36 mouse cellular contexts compared by ENCODE assay signal in the genomic region with DNA sequence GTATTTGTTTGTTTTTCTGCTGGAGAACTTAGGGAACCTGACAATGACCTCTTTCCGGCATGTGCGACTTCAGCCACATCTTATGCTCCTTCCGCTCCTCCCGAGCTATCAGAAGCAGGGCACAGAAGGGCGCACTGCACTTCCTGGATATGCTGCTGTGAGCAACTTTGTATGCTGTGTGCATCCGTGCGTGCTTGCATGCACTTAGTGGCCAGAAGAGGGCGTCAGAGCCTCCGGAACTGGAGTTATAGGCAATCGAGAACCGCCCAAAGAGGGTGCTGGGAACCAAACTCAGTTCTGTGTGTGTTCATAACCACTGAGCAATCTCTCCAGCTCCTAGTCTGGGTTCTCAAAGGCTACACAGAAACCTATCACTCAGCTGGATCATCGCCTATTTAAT. TPM values are rescaled to one million over a fixed set of nuclear protein-coding genes. Genes with fewer than 3 reads are reported as not detected.
DNase-seq lines count a peak whose midpoint lies in the region; ATAC-seq and TF ChIP-seq lines count a peak whose summit lies in the region.
"Had no signal": no experiment of that assay in that cellular context is flagged by ENCODE, and none has a peak within 500 bp of the region (broad histone marks: within the 10 kb centered on the region; RNA-seq: fewer than 3 reads in every experiment).

No protein-coding gene starts in this region.

- no peak for TF ChIP-seq POLR2A in ES-Bruce4 (IDR thresholded peaks at IDR 0.05; ENCODE audit: insufficient read depth, low read length)

- no peak for TF ChIP-seq CTCF in hindbrain, postnatal 0 days (IDR thresholded peaks at IDR 0.05; ENCODE audit: low read depth)
- TF ChIP-seq CTCF in liver, postnatal 0 days (IDR thresholded peaks at IDR 0.05; ENCODE audit: low read depth) = peak; percentile 20; the same call in 1 of the 2 replicates
- TF ChIP-seq CTCF in ES-Bruce4 (IDR thresholded peaks at IDR 0.05; ENCODE audit: low read depth, low read length) = peak; percentile 56

- H3K4me3 ChIP-seq in hindbrain, embryonic 10.5 days = no peak overlapping the region
- no peak overlapping the region for H3K4me3 ChIP-seq in hindbrain, postnatal 0 days (ENCODE audit: low read length)
- no peak overlapping the region for H3K4me3 ChIP-seq in liver, postnatal 0 days (ENCODE audit: low read depth, low read length)
- H3K4me3 ChIP-seq in liver, embryonic 12.5 days = no peak overlapping the region
- no peak overlapping the region for H3K4me3 ChIP-seq in ES-Bruce4 (ENCODE audit: low read depth, low read length)
- H3K4me3 ChIP-seq: erythroblast, embryonic 14.5 days; forebrain, embryonic 12.5 days; megakaryocyte, embryonic 14.5 days; midbrain, embryonic 13.5 days had no signal

- H3K4me1 ChIP-seq in hindbrain, embryonic 10.5 days (replicated peaks) = peaks cover 21% of the 10 kb centered on the region
- H3K4me1 ChIP-seq in hindbrain, postnatal 0 days (ENCODE audit: insufficient read depth, low read length) = no peaks in the 10 kb centered on the region
- peaks cover 11% of the 10 kb centered on the region; the same call in 1 of the 2 replicates for H3K4me1 ChIP-seq in liver, postnatal 0 days (ENCODE audit: insufficient read depth)
- no peaks in the 10 kb centered on the region for H3K4me1 ChIP-seq in liver, embryonic 12.5 days
- H3K4me1 ChIP-seq in ES-Bruce4 (ENCODE audit: control insufficient read depth, insufficient read depth, low read length) = peaks cover 3% of the 10 kb centered on the region
- H3K4me1 ChIP-seq: megakaryocyte, embryonic 14.5 days had no signal

- H3K9ac ChIP-seq in hindbrain, postnatal 0 days (replicated peaks; ENCODE audit: low read length) = no peak overlapping the region
- H3K9ac ChIP-seq in liver, postnatal 0 days (replicated peaks) = no peak overlapping the region
- H3K9ac ChIP-seq in liver, embryonic 12.5 days = no peak overlapping the region
- no peak overlapping the region for H3K9ac ChIP-seq in ES-Bruce4 (ENCODE audit: low read depth, poor library complexity, severe bottlenecking)
- H3K9ac ChIP-seq: forebrain, embryonic 12.5 days; hindbrain, embryonic 14.5 days; midbrain, embryonic 13.5 days had no signal

- no peaks in the 10 kb centered on the region for H3K27me3 ChIP-seq in hindbrain, embryonic 10.5 days (ENCODE audit: insufficient read depth, poor library complexity, severe bottlenecking)
- H3K27me3 ChIP-seq in hindbrain, postnatal 0 days (ENCODE audit: insufficient read depth, low read length) = no peaks in the 10 kb centered on the region
- H3K27me3 ChIP-seq in liver, postnatal 0 days (ENCODE audit: insufficient read depth, low read length) = no peaks in the 10 kb centered on the region
- peaks cover 32% of the 10 kb centered on the region for H3K27me3 ChIP-seq in liver, embryonic 12.5 days (replicated peaks)
- no peaks in the 10 kb centered on the region for H3K27me3 ChIP-seq in ES-Bruce4 (ENCODE audit: control insufficient read depth, insufficient read depth, low read length, poor library complexity, severe bottlenecking)
- H3K27me3 ChIP-seq: forebrain, embryonic 12.5 days; midbrain, embryonic 13.5 days had no signal

- no peak for ATAC-seq in hindbrain, postnatal 0 days
- no peak for ATAC-seq in liver, postnatal 0 days
- ATAC-seq in liver, embryonic 12.5 days = no peak
- ATAC-seq: CD4-positive, CD25-positive, alpha-beta regulatory T cell, adult 4 months; inflammation-experienced regulatory T-cells, adult 6 months; midbrain, embryonic 13.5 days had no signal

- peak overlapping the region; percentile 45; the same call in 1 of the 2 replicates for H3K27ac ChIP-seq in hindbrain, embryonic 10.5 days
- H3K27ac ChIP-seq in hindbrain, postnatal 0 days = no peak overlapping the region
- no peak overlapping the region for H3K27ac ChIP-seq in liver, postnatal 0 days (ENCODE audit: low read depth)
- H3K27ac ChIP-seq in liver, embryonic 12.5 days = no peak overlapping the region
- H3K27ac ChIP-seq in ES-Bruce4 (ENCODE audit: insufficient read depth, low read length) = no peak overlapping the region
- H3K27ac ChIP-seq: forebrain, embryonic 12.5 days; hindbrain, embryonic 14.5 days; midbrain, embryonic 13.5 days had no signal

- H3K9me3 ChIP-seq in hindbrain, embryonic 10.5 days = no peaks in the 10 kb centered on the region
- H3K9me3 ChIP-seq in hindbrain, postnatal 0 days (ENCODE audit: low read length) = no peaks in the 10 kb centered on the region
- H3K9me3 ChIP-seq in liver, postnatal 0 days (ENCODE audit: low read length) = no peaks in the 10 kb centered on the region; the same call in 1 of the 2 replicates
- H3K9me3 ChIP-seq in liver, embryonic 12.5 days (replicated peaks) = no peaks in the 10 kb centered on the region
- H3K9me3 ChIP-seq in ES-Bruce4 (replicated peaks; ENCODE audit: control insufficient read depth, insufficient read depth, low read length, poor library complexity, severe bottlenecking) = no peaks in the 10 kb centered on the region
- H3K9me3 ChIP-seq: forebrain, embryonic 12.5 days; midbrain, embryonic 13.5 days had no signal

- DNase-seq in hindbrain, embryonic 10.5 days (ENCODE audit: low spot score) = no peak
- no peak for DNase-seq in hindbrain, postnatal 0 days (ENCODE audit: low spot score)
- no peak for DNase-seq in liver, postnatal 0 days
- peak; percentile 59 for DNase-seq in ZHBTc4 (ENCODE audit: low read depth, low spot score)
- DNase-seq in spleen, postnatal 10 days (ENCODE audit: low spot score in 2 of 2) = no peak
- DNase-seq: adrenal gland, postnatal 25 days; cerebellum, adult 11-12 months; cerebellum, postnatal 14 days; gastrocnemius, postnatal 36 days; heart, adult 18-20 months; heart, postnatal 36 days; kidney, adult 11 months; layer of hippocampus, adult 9-11 months; lung, postnatal 4 days; right cerebral cortex, postnatal 4 days had no signal

- H3K4me2 ChIP-seq in hindbrain, postnatal 0 days (ENCODE audit: low read depth, low read length) = no peak overlapping the region
- H3K4me2 ChIP-seq in liver, postnatal 0 days (ENCODE audit: low read depth, low read length) = no peak overlapping the region
- no peak overlapping the region for H3K4me2 ChIP-seq in liver, embryonic 12.5 days
- H3K4me2 ChIP-seq: forebrain, embryonic 12.5 days; heart, embryonic 11.5 days; hindbrain, embryonic 14.5 days; liver, embryonic 11.5 days; midbrain, embryonic 13.5 days had no signal

- peaks cover 8% of the 10 kb centered on the region; the same call in 1 of the 2 replicates for H3K36me3 ChIP-seq in hindbrain, embryonic 10.5 days
- no peaks in the 10 kb centered on the region for H3K36me3 ChIP-seq in hindbrain, postnatal 0 days (ENCODE audit: insufficient read depth, low read length)
- H3K36me3 ChIP-seq in liver, postnatal 0 days (replicated peaks; ENCODE audit: insufficient read depth, low read length) = no peaks in the 10 kb centered on the region
- no peaks in the 10 kb centered on the region for H3K36me3 ChIP-seq in liver, embryonic 12.5 days
- H3K36me3 ChIP-seq in ES-Bruce4 (ENCODE audit: control insufficient read depth, insufficient read depth, low read length, poor library complexity, severe bottlenecking) = no peaks in the 10 kb centered on the region
- H3K36me3 ChIP-seq: G1E had no signal

- TF ChIP-seq EP300 in liver, postnatal 0 days (IDR thresholded peaks at IDR 0.05; ENCODE audit: low read depth) = no peak
- no peak for TF ChIP-seq EP300 in ES-Bruce4 (IDR thresholded peaks at IDR 0.05; ENCODE audit: insufficient read depth, low read depth, low read length)

- WGBS in hindbrain, embryonic 10.5 days = 90% methylated on average over 12 of the region's 12 CpGs
- WGBS in hindbrain, postnatal 0 days = 91% methylated on average over 12 of the region's 12 CpGs
- WGBS in liver, postnatal 0 days (ENCODE audit: insufficient replicate concordance) = 83% methylated on average over 12 of the region's 12 CpGs
- 74% methylated on average over 12 of the region's 12 CpGs for WGBS in liver, embryonic 12.5 days (ENCODE audit: insufficient replicate concordance)

RNA-seq across cellular contexts. Expression of a gene that starts 27.1 kb away (rescaled TPM):
- polyA plus RNA-seq in hindbrain, embryonic 10.5 days (2016; fragmentation: Nextera tagmentation; extraction: Ambion mirVana) = not detected in 2 replicates
- 0.84 TPM in 1 of 2 replicates, not detected in the other for total RNA-seq in hindbrain, postnatal 0 days (2014; rRNA removed)
- polyA plus RNA-seq in hindbrain, postnatal 0 days (2015; fragmentation: Nextera tagmentation; extraction: Ambion mirVana) = 0.14 TPM in 1 of 2 replicates, not detected in the other
- polyA plus RNA-seq in liver, postnatal 0 days (2015; fragmentation: Nextera tagmentation; extraction: Ambion mirVana) = not detected in 2 replicates
- polyA plus RNA-seq in liver, embryonic 12.5 days (2016; fragmentation: Nextera tagmentation; extraction: Ambion mirVana) = not detected in 2 replicates
- polyA plus RNA-seq in ES-Bruce4 (2011; ENCODE audit: insufficient read depth, insufficient read length, low read depth, missing spikeins) = not detected in 2 replicates
- total RNA-seq: adrenal gland, postnatal 25 days; G1E; gastrocnemius, adult 18-20 months; gastrocnemius, postnatal 36 days; heart, adult 18-20 months; heart, postnatal 36 days; left cerebral cortex, adult 18-20 months; left cerebral cortex, postnatal 14 days had no signal
- polyA plus RNA-seq: cortical plate, adult 2 months; embryonic facial prominence, embryonic 14.5 days; erythroblast, embryonic 14.5 days; forebrain, embryonic 12.5 days; G1E; heart, embryonic 11.5 days; heart, embryonic 16.5 days; hindbrain, embryonic 14.5 days; inflammation-experienced regulatory T-cells, adult 6 months; limb, embryonic 11.5 days; liver, embryonic 11.5 days; lung, postnatal 0 days; midbrain, embryonic 13.5 days; neural tube, embryonic 11.5 days had no signal

RNA-seq across cellular contexts. Expression of a gene that starts 34.6 kb away (rescaled TPM):
- polyA plus RNA-seq in hindbrain, embryonic 10.5 days (2016; fragmentation: Nextera tagmentation; extraction: Ambion mirVana) = 12.3 and 13.2 TPM in 2 replicates
- total RNA-seq in hindbrain, postnatal 0 days (2014; rRNA removed) = 47.2 and 54.9 TPM in 2 replicates
- 17.6 and 18.0 TPM in 2 replicates for polyA plus RNA-seq in hindbrain, postnatal 0 days (2015; fragmentation: Nextera tagmentation; extraction: Ambion mirVana)
- polyA plus RNA-seq in liver, postnatal 0 days (2015; fragmentation: Nextera tagmentation; extraction: Ambion mirVana) = 2.6 and 2.8 TPM in 2 replicates
- 5.0 and 5.2 TPM in 2 replicates for polyA plus RNA-seq in liver, embryonic 12.5 days (2016; fragmentation: Nextera tagmentation; extraction: Ambion mirVana)
- 13.9 and 14.3 TPM in 2 replicates for polyA plus RNA-seq in ES-Bruce4 (2011; ENCODE audit: insufficient read depth, insufficient read length, low read depth, missing spikeins)

RNA-seq across cellular contexts. Expression of a gene that starts 37.0 kb away (rescaled TPM):
- 14.8 and 16.9 TPM in 2 replicates for polyA plus RNA-seq in hindbrain, embryonic 10.5 days (2016; fragmentation: Nextera tagmentation; extraction: Ambion mirVana)
- total RNA-seq in hindbrain, postnatal 0 days (2014; rRNA removed) = 12.4 and 14.5 TPM in 2 replicates
- polyA plus RNA-seq in hindbrain, postnatal 0 days (2015; fragmentation: Nextera tagmentation; extraction: Ambion mirVana) = 9.7 and 11.6 TPM in 2 replicates
- 3.7 and 4.3 TPM in 2 replicates for polyA plus RNA-seq in liver, postnatal 0 days (2015; fragmentation: Nextera tagmentation; extraction: Ambion mirVana)
- polyA plus RNA-seq in liver, embryonic 12.5 days (2016; fragmentation: Nextera tagmentation; extraction: Ambion mirVana) = 8.9 and 10.9 TPM in 2 replicates
- 23.5 and 25.0 TPM in 2 replicates for polyA plus RNA-seq in ES-Bruce4 (2011; ENCODE audit: insufficient read depth, insufficient read length, low read depth, missing spikeins)
